Mouse (Mus musculus): ENCODE data around the gene Ccdc184. TPM values are rescaled to one million over a fixed set of nuclear protein-coding genes. Genes with fewer than 3 reads are reported as not detected.

Ccdc184 gene
- polyA plus RNA-seq, 1 experiment from 2014 or later = 0.40 TPM

GRCm38 (mm10) chr15:98161026-98161805, 5.7 kb upstream of the Ccdc184 start:
- Histone ChIP-seq H3K27me3 (ENCODE audit: control insufficient read depth, insufficient read depth, low read length) (no peaks in the 10 kb centered on the region), H3K4me2 (ENCODE audit: low read depth, severe bottlenecking) (no peak overlapping the region), H3K4me3 (ENCODE audit: low read depth, low read length) (no peak overlapping the region), H3K9me3 (ENCODE audit: control insufficient read depth, low read length) (no peaks in the 10 kb centered on the region), H3K4me1 (ENCODE audit: control insufficient read depth, insufficient read depth, low read length) (no peaks in the 10 kb centered on the region), H3K27ac (replicated peaks; ENCODE audit: low read depth, low read length) (no peak overlapping the region; the same call in 1 of the 2 replicates), H3K9ac (ENCODE audit: low read length) (no peak overlapping the region), H3K36me3 (ENCODE audit: control insufficient read depth, insufficient read depth, low read length) (no peaks in the 10 kb centered on the region)
- ATAC-seq (ENCODE audit: insufficient number of reproducible peaks, low FRiP score, low TSS enrichment, low read depth) = no peak
- WGBS = 77% methylated on average over 19 of the region's 19 CpGs
- DNase-seq (ENCODE audit: low spot score) = no peak

- no peaks in the 10 kb centered on the region for H3K9me3 ChIP-seq (ENCODE audit: control insufficient read depth, low read length)
- H3K27me3 ChIP-seq (ENCODE audit: control insufficient read depth, insufficient read depth, low read length) = no peaks in the 10 kb centered on the region; the same call in 1 of the 2 replicates
- H3K4me3 ChIP-seq (ENCODE audit: low read depth, low read length) = no peak overlapping the region
- 52% methylated on average over 4 of the region's 4 CpGs for WGBS
- DNase-seq (ENCODE audit: low spot score) (no peak), ATAC-seq (ENCODE audit: insufficient number of reproducible peaks, low FRiP score, low TSS enrichment, low read depth) (no peak)
- H3K4me2 ChIP-seq (ENCODE audit: low read depth, severe bottlenecking) = no peak overlapping the region
- H3K4me1 ChIP-seq (ENCODE audit: control insufficient read depth, insufficient read depth, low read length) = 0 out of 2 replicates have a peak, but pooled peaks cover 2% of the 10 kb centered on the region
- H3K27ac ChIP-seq (replicated peaks; ENCODE audit: low read depth, low read length) = no peak overlapping the region
- no peaks in the 10 kb centered on the region for H3K36me3 ChIP-seq (ENCODE audit: control insufficient read depth, insufficient read depth, low read length)
- H3K9ac ChIP-seq (ENCODE audit: low read length) = no peak overlapping the region
Measured at GRCm38 (mm10) chr15:98162561-98162960, 4.4 kb upstream of the Ccdc184 start.

- Histone ChIP-seq H3K4me3 (ENCODE audit: low read depth, low read length) (no peak within 1 kb of the TSS), H3K4me1 (ENCODE audit: control insufficient read depth, insufficient read depth, low read length) (peaks cover 10% of the 10 kb centered on the region; the same call in 1 of the 2 replicates), H3K9me3 (ENCODE audit: control insufficient read depth, low read length) (no peaks in the 10 kb centered on the region), H3K9ac (ENCODE audit: low read length) (no peak within 1 kb of the TSS), H3K27me3 (ENCODE audit: control insufficient read depth, insufficient read depth, low read length) (peaks cover 28% of the 10 kb centered on the region), H3K27ac (replicated peaks; ENCODE audit: low read depth, low read length) (no peak within 1 kb of the TSS), H3K4me2 (ENCODE audit: low read depth, severe bottlenecking) (no peak within 1 kb of the TSS), H3K36me3 (ENCODE audit: control insufficient read depth, insufficient read depth, low read length) (no peaks in the 10 kb centered on the region)
- 79% methylated on average over 5 of the region's 5 CpGs for WGBS
- ATAC-seq (ENCODE audit: insufficient number of reproducible peaks, low FRiP score, low TSS enrichment, low read depth) (no peak), DNase-seq (ENCODE audit: low spot score) (no peak)
Measured at GRCm38 (mm10) chr15:98165525-98165924, 1.4 kb upstream of the Ccdc184 start, which contains the start of gene Asb8. Gene Asb8, minus strand, starts transcription at chr15:98165625.

GRCm38 (mm10) chr15:98167645-98168621, 975 bp downstream of the Ccdc184 start:
- peak; percentile 90 for DNase-seq (ENCODE audit: low spot score)
- H3K27me3 ChIP-seq (ENCODE audit: control insufficient read depth, insufficient read depth, low read length) = peaks cover 38% of the 10 kb centered on the region
- no peak overlapping the region for H3K27ac ChIP-seq (replicated peaks; ENCODE audit: low read depth, low read length)
- no peaks in the 10 kb centered on the region for H3K9me3 ChIP-seq (ENCODE audit: control insufficient read depth, low read length)
- 1% methylated on average over 69 of the region's 69 CpGs for WGBS
- peak overlapping the region; percentile 34; the same call in 1 of the 2 replicates for H3K9ac ChIP-seq (ENCODE audit: low read length)
- peaks cover 10% of the 10 kb centered on the region; the same call in 1 of the 2 replicates for H3K4me1 ChIP-seq (ENCODE audit: control insufficient read depth, insufficient read depth, low read length)
- H3K4me2 ChIP-seq (ENCODE audit: low read depth, severe bottlenecking) = peak overlapping the region; percentile 94
- no peaks in the 10 kb centered on the region for H3K36me3 ChIP-seq (ENCODE audit: control insufficient read depth, insufficient read depth, low read length)
- peak; percentile 89 for ATAC-seq (ENCODE audit: insufficient number of reproducible peaks, low FRiP score, low TSS enrichment, low read depth)
- peak overlapping the region; percentile 48 for H3K4me3 ChIP-seq (ENCODE audit: low read depth, low read length)

GRCm38 (mm10) chr15:98168622-98169004, 1.7 kb downstream of the Ccdc184 start:
- no peak for ATAC-seq (ENCODE audit: insufficient number of reproducible peaks, low FRiP score, low TSS enrichment, low read depth)
- no peak for DNase-seq (ENCODE audit: low spot score)
- Histone ChIP-seq H3K9me3 (ENCODE audit: control insufficient read depth, low read length) (no peaks in the 10 kb centered on the region), H3K4me3 (ENCODE audit: low read depth, low read length) (peak overlapping the region; percentile 48; the same call in 1 of the 2 replicates), H3K27ac (replicated peaks; ENCODE audit: low read depth, low read length) (no peak overlapping the region), H3K36me3 (ENCODE audit: control insufficient read depth, insufficient read depth, low read length) (no peaks in the 10 kb centered on the region), H3K9ac (ENCODE audit: low read length) (no peak overlapping the region; the same call in 1 of the 2 replicates), H3K4me2 (ENCODE audit: low read depth, severe bottlenecking) (no peak overlapping the region), H3K27me3 (ENCODE audit: control insufficient read depth, insufficient read depth, low read length) (peaks cover 41% of the 10 kb centered on the region), H3K4me1 (ENCODE audit: control insufficient read depth, insufficient read depth, low read length) (peaks cover 10% of the 10 kb centered on the region; the same call in 1 of the 2 replicates)
- 6% methylated on average over 19 of the region's 19 CpGs for WGBS

GRCm38 (mm10) chr15:98170365-98170764, 3.4 kb downstream of the Ccdc184 start:
- ATAC-seq (ENCODE audit: insufficient number of reproducible peaks, low FRiP score, low TSS enrichment, low read depth) = no peak
- WGBS = 51% methylated on average over 7 of the region's 7 CpGs
- Histone ChIP-seq H3K27me3 (ENCODE audit: control insufficient read depth, insufficient read depth, low read length) (peaks cover 41% of the 10 kb centered on the region), H3K9me3 (ENCODE audit: control insufficient read depth, low read length) (no peaks in the 10 kb centered on the region), H3K9ac (ENCODE audit: low read length) (no peak overlapping the region), H3K4me1 (ENCODE audit: control insufficient read depth, insufficient read depth, low read length) (peaks cover 10% of the 10 kb centered on the region; the same call in 1 of the 2 replicates), H3K4me2 (ENCODE audit: low read depth, severe bottlenecking) (no peak overlapping the region), H3K27ac (replicated peaks; ENCODE audit: low read depth, low read length) (no peak overlapping the region), H3K36me3 (ENCODE audit: control insufficient read depth, insufficient read depth, low read length) (no peaks in the 10 kb centered on the region), H3K4me3 (ENCODE audit: low read depth, low read length) (no peak overlapping the region)
- DNase-seq (ENCODE audit: low spot score) = no peak

GRCm38 (mm10) chr15:98170917-98171316, 4.0 kb downstream of the Ccdc184 start:
- Histone ChIP-seq H3K27ac (replicated peaks; ENCODE audit: low read depth, low read length) (no peak overlapping the region), H3K27me3 (ENCODE audit: control insufficient read depth, insufficient read depth, low read length) (peaks cover 41% of the 10 kb centered on the region), H3K9ac (ENCODE audit: low read length) (no peak overlapping the region), H3K4me1 (ENCODE audit: control insufficient read depth, insufficient read depth, low read length) (peaks cover 10% of the 10 kb centered on the region; the same call in 1 of the 2 replicates), H3K4me3 (ENCODE audit: low read depth, low read length) (no peak overlapping the region), H3K4me2 (ENCODE audit: low read depth, severe bottlenecking) (no peak overlapping the region), H3K36me3 (ENCODE audit: control insufficient read depth, insufficient read depth, low read length) (no peaks in the 10 kb centered on the region), H3K9me3 (ENCODE audit: control insufficient read depth, low read length) (no peaks in the 10 kb centered on the region)
- DNase-seq (ENCODE audit: low spot score) (no peak), ATAC-seq (ENCODE audit: insufficient number of reproducible peaks, low FRiP score, low TSS enrichment, low read depth) (no peak)
- 72% methylated on average over 9 of the region's 9 CpGs for WGBS

GRCm38 (mm10) chr15:98172113-98172512, 5.2 kb downstream of the Ccdc184 start:
- Histone ChIP-seq H3K27me3 (ENCODE audit: control insufficient read depth, insufficient read depth, low read length) (peaks cover 41% of the 10 kb centered on the region), H3K9ac (ENCODE audit: low read length) (no peak overlapping the region)

More at GRCm38 (mm10) chr15:98172113-98172512, 5.2 kb downstream of the Ccdc184 start:
- no peak for ATAC-seq (ENCODE audit: insufficient number of reproducible peaks, low FRiP score, low TSS enrichment, low read depth)
- WGBS = 72% methylated on average over 5 of the region's 5 CpGs
- no peaks in the 10 kb centered on the region for H3K36me3 ChIP-seq (ENCODE audit: control insufficient read depth, insufficient read depth, low read length)
- no peak overlapping the region for H3K4me2 ChIP-seq (ENCODE audit: low read depth, severe bottlenecking)
- H3K9me3 ChIP-seq (ENCODE audit: control insufficient read depth, low read length) = no peaks in the 10 kb centered on the region
- H3K4me1 ChIP-seq (ENCODE audit: control insufficient read depth, insufficient read depth, low read length) = peaks cover 10% of the 10 kb centered on the region; the same call in 1 of the 2 replicates
- no peak for DNase-seq (ENCODE audit: low spot score)
- no peak overlapping the region for H3K27ac ChIP-seq (replicated peaks; ENCODE audit: low read depth, low read length)
- no peak overlapping the region for H3K4me3 ChIP-seq (ENCODE audit: low read depth, low read length)

Measured in limb, embryonic 11.5 days (tissue).